In the genomic region with DNA sequence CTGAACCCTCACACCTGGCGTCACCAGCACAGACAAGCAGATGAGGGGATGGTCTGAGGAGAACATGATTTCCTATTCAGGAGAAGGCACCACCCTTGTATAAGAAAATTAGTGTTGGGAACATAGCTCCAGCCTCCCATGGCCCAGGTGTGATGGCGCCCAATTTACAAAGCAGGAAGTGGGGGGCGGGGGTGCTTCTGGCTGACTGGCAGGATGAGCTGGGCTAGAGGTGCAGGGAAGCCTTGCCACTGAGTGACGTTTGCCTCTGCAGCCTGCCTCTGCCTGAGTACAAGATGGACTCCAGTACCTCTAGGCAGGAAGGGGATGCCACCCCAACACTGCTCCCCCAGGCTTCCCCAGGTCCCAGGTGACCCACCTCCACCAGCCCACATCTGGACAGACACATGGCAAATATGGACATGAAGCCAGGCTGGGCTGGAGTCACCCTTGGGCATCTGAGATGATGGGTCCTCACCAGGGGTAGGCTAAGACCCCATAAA, we compare ENCODE assay signal across 17 mouse cellular contexts. TPM values are rescaled to one million over a fixed set of nuclear protein-coding genes. Genes with fewer than 3 reads are reported as not detected.
DNase-seq lines count a peak whose midpoint lies in the region; ATAC-seq and TF ChIP-seq lines count a peak whose summit lies in the region.
"Had no signal": no experiment of that assay in that cellular context is flagged by ENCODE, and none has a peak within 500 bp of the region (broad histone marks: within the 10 kb centered on the region; RNA-seq: fewer than 3 reads in every experiment).

No protein-coding gene starts in this region.

- peaks cover 9% of the 10 kb centered on the region; the same call in 1 of the 2 replicates for H3K36me3 ChIP-seq in forebrain, embryonic 11.5 days (ENCODE audit: control insufficient read depth, insufficient read depth, low read length)
- H3K36me3 ChIP-seq in forebrain, embryonic 14.5 days (ENCODE audit: control insufficient read depth, insufficient read depth, low read length) = peaks cover 67% of the 10 kb centered on the region
- H3K36me3 ChIP-seq in limb, embryonic 12.5 days = peaks cover 73% of the 10 kb centered on the region
- H3K36me3 ChIP-seq in limb, embryonic 10.5 days = peaks cover 71% of the 10 kb centered on the region
- peaks cover 15% of the 10 kb centered on the region for H3K36me3 ChIP-seq in myocyte (ENCODE audit: control insufficient read depth, insufficient read depth)

- H3K9ac ChIP-seq in forebrain, embryonic 11.5 days (ENCODE audit: low read length) = no peak overlapping the region
- no peak overlapping the region for H3K9ac ChIP-seq in forebrain, embryonic 14.5 days (ENCODE audit: low read length)
- peak overlapping the region; percentile 37; the same call in 1 of the 2 replicates for H3K9ac ChIP-seq in limb, embryonic 12.5 days (replicated peaks)
- H3K9ac ChIP-seq: embryonic facial prominence, embryonic 13.5 days; neural tube, embryonic 12.5 days had no signal

- no peak for ATAC-seq in forebrain, embryonic 11.5 days (replicated peaks; ENCODE audit: low FRiP score)
- ATAC-seq in forebrain, embryonic 14.5 days = no peak
- ATAC-seq in limb, embryonic 12.5 days (ENCODE audit: insufficient number of reproducible peaks, insufficient read depth, low FRiP score, low TSS enrichment, low read depth) = no peak
- no peak for ATAC-seq in activated CD4-positive, CD25-positive, alpha-beta regulatory T cell, adult 4 months

- no peak overlapping the region for H3ac ChIP-seq in myocyte (ENCODE audit: control insufficient read depth, insufficient read length)

- H3K4me2 ChIP-seq in forebrain, embryonic 11.5 days (ENCODE audit: low read depth, low read length, severe bottlenecking) = no peak overlapping the region
- H3K4me2 ChIP-seq in forebrain, embryonic 14.5 days (ENCODE audit: low read length) = no peak overlapping the region
- H3K4me2 ChIP-seq in limb, embryonic 12.5 days = no peak overlapping the region
- peak overlapping the region; percentile 63 for H3K4me2 ChIP-seq in myocyte (ENCODE audit: low read depth)
- H3K4me2 ChIP-seq: embryonic facial prominence, embryonic 13.5 days; neural tube, embryonic 12.5 days had no signal

- DNase-seq in forebrain, embryonic 11.5 days (ENCODE audit: low spot score) = peak; percentile 44
- DNase-seq in forebrain, embryonic 14.5 days (ENCODE audit: low spot score) = no peak
- no peak for DNase-seq in limb, embryonic 10.5 days (ENCODE audit: low spot score)
- peak; percentile 75 for DNase-seq in thymus, postnatal 0 days (ENCODE audit: low spot score)
- DNase-seq in c-Kit-positive CD71-positive TER-119-positive erythroid progenitor cells, embryonic 14.5 days (ENCODE audit: low spot score) = no peak
- DNase-seq: adrenal gland, postnatal 36 days; gastrocnemius, postnatal 25 days; kidney, adult 9 months; kidney, postnatal 36 days; liver; lung, adult 18-20 months had no signal

- 88% methylated on average over 4 of the region's 4 CpGs for WGBS in forebrain, embryonic 11.5 days
- WGBS in forebrain, embryonic 14.5 days = 92% methylated on average over 4 of the region's 4 CpGs
- WGBS in limb, embryonic 12.5 days = 73% methylated on average over 4 of the region's 4 CpGs
- 73% methylated on average over 4 of the region's 4 CpGs for WGBS in limb, embryonic 10.5 days

- H3K27me3 ChIP-seq in forebrain, embryonic 11.5 days (ENCODE audit: control insufficient read depth, insufficient read depth, low read length) = no peaks in the 10 kb centered on the region
- H3K27me3 ChIP-seq in forebrain, embryonic 14.5 days (replicated peaks; ENCODE audit: control insufficient read depth, insufficient read depth, low read length) = no peaks in the 10 kb centered on the region
- H3K27me3 ChIP-seq in limb, embryonic 12.5 days = peaks cover 13% of the 10 kb centered on the region
- peaks cover 19% of the 10 kb centered on the region for H3K27me3 ChIP-seq in limb, embryonic 10.5 days (ENCODE audit: low read depth, poor library complexity, severe bottlenecking)
- no peaks in the 10 kb centered on the region for H3K27me3 ChIP-seq in myocyte (ENCODE audit: control insufficient read depth, insufficient read depth, insufficient read length)

- peaks cover 6% of the 10 kb centered on the region; the same call in 1 of the 2 replicates for H3K4me1 ChIP-seq in forebrain, embryonic 11.5 days (replicated peaks; ENCODE audit: control insufficient read depth, insufficient read depth, low read length)
- peaks cover 10% of the 10 kb centered on the region for H3K4me1 ChIP-seq in forebrain, embryonic 14.5 days (ENCODE audit: control insufficient read depth, insufficient read depth, low read length)
- peaks cover 1% of the 10 kb centered on the region for H3K4me1 ChIP-seq in limb, embryonic 12.5 days (replicated peaks)
- peaks cover 6% of the 10 kb centered on the region for H3K4me1 ChIP-seq in limb, embryonic 10.5 days

- no peaks in the 10 kb centered on the region for H3K79me2 ChIP-seq in myocyte (ENCODE audit: control insufficient read depth, insufficient read depth)

- no peak overlapping the region for H3K4me3 ChIP-seq in forebrain, embryonic 11.5 days (ENCODE audit: low read depth, low read length)
- no peak overlapping the region for H3K4me3 ChIP-seq in forebrain, embryonic 14.5 days (ENCODE audit: low read depth, low read length)
- H3K4me3 ChIP-seq in limb, embryonic 12.5 days (replicated peaks) = no peak overlapping the region
- H3K4me3 ChIP-seq in limb, embryonic 10.5 days = no peak overlapping the region
- no peak overlapping the region for H3K4me3 ChIP-seq in myocyte
- H3K4me3 ChIP-seq: embryonic facial prominence, embryonic 13.5 days; heart, embryonic 10.5 days; neural tube, embryonic 12.5 days had no signal

- no peaks in the 10 kb centered on the region for H3K9me3 ChIP-seq in forebrain, embryonic 11.5 days (ENCODE audit: control insufficient read depth, low read length)
- no peaks in the 10 kb centered on the region for H3K9me3 ChIP-seq in forebrain, embryonic 14.5 days (replicated peaks; ENCODE audit: control insufficient read depth, low read length)
- no peaks in the 10 kb centered on the region for H3K9me3 ChIP-seq in limb, embryonic 12.5 days
- no peaks in the 10 kb centered on the region for H3K9me3 ChIP-seq in limb, embryonic 10.5 days (replicated peaks)
- H3K9me3 ChIP-seq: embryonic facial prominence, embryonic 13.5 days; heart, embryonic 10.5 days; neural tube, embryonic 12.5 days had no signal

- no peak for TF ChIP-seq POLR2A in myocyte (IDR thresholded peaks at IDR 0.05; ENCODE audit: insufficient read length, low read depth)

- H3K27ac ChIP-seq in forebrain, embryonic 11.5 days (ENCODE audit: low read depth, low read length) = no peak overlapping the region
- no peak overlapping the region for H3K27ac ChIP-seq in forebrain, embryonic 14.5 days (ENCODE audit: low read depth, low read length)
- no peak overlapping the region for H3K27ac ChIP-seq in limb, embryonic 12.5 days
- no peak overlapping the region for H3K27ac ChIP-seq in limb, embryonic 10.5 days
- H3K27ac ChIP-seq: embryonic facial prominence, embryonic 13.5 days; heart, embryonic 10.5 days; neural tube, embryonic 12.5 days had no signal

TF ChIP-seq in myocyte, 11 proteins besides CTCF, POLR2A, EP300 and RAD21 (continues in another document):
- TF ChIP-seq MYOG (IDR thresholded peaks at IDR 0.05; ENCODE audit: control insufficient read depth in 1 of 3, insufficient read depth in 1 of 3, insufficient read length in 2 of 3, low read depth in 2 of 3) = no peak
- no peak for TF ChIP-seq REST (IDR thresholded peaks at IDR 0.05; ENCODE audit: insufficient read depth, insufficient read length)
- TF ChIP-seq MAX (IDR thresholded peaks at IDR 0.05; ENCODE audit: low read depth) = no peak
- no peak for TF ChIP-seq TCF12 (IDR thresholded peaks at IDR 0.05; ENCODE audit: insufficient read depth, poor library complexity, severe bottlenecking)
- no peak for TF ChIP-seq CEBPB (IDR thresholded peaks at IDR 0.05; ENCODE audit: insufficient read depth, poor library complexity, severe bottlenecking)
- TF ChIP-seq MYOD1 (IDR thresholded peaks at IDR 0.05; ENCODE audit: control insufficient read depth in 1 of 3, insufficient read length in 2 of 3, low read depth in 2 of 3) = no peak
- no peak for TF ChIP-seq TCF3 (IDR thresholded peaks at IDR 0.05; ENCODE audit: insufficient read length, low read depth)
- TF ChIP-seq E2F4 (IDR thresholded peaks at IDR 0.05; ENCODE audit: insufficient read depth) = no peak

RNA-seq across cellular contexts. Expression of a gene that starts 14.8 kb away (rescaled TPM):
- polyA plus RNA-seq in forebrain, embryonic 11.5 days (2014; fragmentation: Nextera tagmentation; extraction: Ambion mirVana) = 0.59 and 0.72 TPM in 2 replicates
- 1.2 TPM in 2 replicates for polyA plus RNA-seq in forebrain, embryonic 14.5 days (2014; fragmentation: Nextera tagmentation; extraction: Ambion mirVana)
- polyA plus RNA-seq in limb, embryonic 12.5 days (2016; fragmentation: Nextera tagmentation; extraction: Ambion mirVana) = 0.38 and 0.51 TPM in 2 replicates
- 0.34 and 0.35 TPM in 2 replicates for polyA plus RNA-seq in limb, embryonic 10.5 days (2016; fragmentation: Nextera tagmentation; extraction: Ambion mirVana)
- polyA plus RNA-seq in myocyte (2012; fragmentation: generic; extraction: Trizol) = 7.1 TPM
- 3.7 and 4.4 TPM in 2 replicates for polyA plus RNA-seq in thymus, postnatal 0 days (2015; fragmentation: Nextera tagmentation; extraction: Ambion mirVana)
- polyA plus RNA-seq in activated CD4-positive, CD25-positive, alpha-beta regulatory T cell, adult 4 months (2017; shearing (Covaris generic)) = under 1 TPM; 0.38 to 0.49 TPM

RNA-seq across cellular contexts. Expression of a gene that starts 15.5 kb away (rescaled TPM):
- polyA plus RNA-seq in forebrain, embryonic 11.5 days (2014; fragmentation: Nextera tagmentation; extraction: Ambion mirVana) = 332 and 420 TPM in 2 replicates
- polyA plus RNA-seq in forebrain, embryonic 14.5 days (2014; fragmentation: Nextera tagmentation; extraction: Ambion mirVana) = 418 and 521 TPM in 2 replicates
- polyA plus RNA-seq in limb, embryonic 12.5 days (2016; fragmentation: Nextera tagmentation; extraction: Ambion mirVana) = 368 and 379 TPM in 2 replicates
- 234 and 286 TPM in 2 replicates for polyA plus RNA-seq in limb, embryonic 10.5 days (2016; fragmentation: Nextera tagmentation; extraction: Ambion mirVana)
- polyA plus RNA-seq in myocyte (2012; fragmentation: generic; extraction: Trizol) = 741 TPM
- polyA plus RNA-seq in thymus, postnatal 0 days (2015; fragmentation: Nextera tagmentation; extraction: Ambion mirVana) = 144 and 154 TPM in 2 replicates
- polyA plus RNA-seq in activated CD4-positive, CD25-positive, alpha-beta regulatory T cell, adult 4 months (2017; shearing (Covaris generic)) = 10 to 100 TPM; 14.6 to 18.4 TPM

RNA-seq across cellular contexts. Expression of a gene that starts 28.5 kb away (rescaled TPM):
- polyA plus RNA-seq in forebrain, embryonic 11.5 days (2014; fragmentation: Nextera tagmentation; extraction: Ambion mirVana) = 2.4 TPM in 2 replicates
- polyA plus RNA-seq in forebrain, embryonic 14.5 days (2014; fragmentation: Nextera tagmentation; extraction: Ambion mirVana) = 3.4 and 6.1 TPM in 2 replicates
- polyA plus RNA-seq in limb, embryonic 12.5 days (2016; fragmentation: Nextera tagmentation; extraction: Ambion mirVana) = 5.6 and 7.1 TPM in 2 replicates
- 6.4 and 6.7 TPM in 2 replicates for polyA plus RNA-seq in limb, embryonic 10.5 days (2016; fragmentation: Nextera tagmentation; extraction: Ambion mirVana)
- polyA plus RNA-seq in myocyte (2012; fragmentation: generic; extraction: Trizol) = 0.54 TPM
- polyA plus RNA-seq in thymus, postnatal 0 days (2015; fragmentation: Nextera tagmentation; extraction: Ambion mirVana) = 6.8 and 7.2 TPM in 2 replicates
- 1 to 10 TPM in 1 of 2 experiments, under 1 TPM in 1; 0.79 to 2.5 TPM for polyA plus RNA-seq in activated CD4-positive, CD25-positive, alpha-beta regulatory T cell, adult 4 months (2017; shearing (Covaris generic))

Comparison
In these comparisons a context has a peak if more than half of its experiments do, and no peak if none do; other contexts are left out.
1. DNase-seq: peak in forebrain, embryonic 11.5 days (single experiment) and thymus, postnatal 0 days (single experiment); none in forebrain, embryonic 14.5 days (single experiment), limb, embryonic 10.5 days (single experiment) and c-Kit-positive CD71-positive TER-119-positive erythroid progenitor cells, embryonic 14.5 days (single experiment).